Mouse (Mus musculus) splenic B cell, adult 2 months (primary cell): ENCODE data around the gene Hacd2.
A peak's percentile ranks its signal among the peaks of the same experiment; 100 is the strongest.

ENCODE experiments used
- DNase-seq: peaks from one replicate; pipeline ENCODE4 v3.0.0-alpha.2; 2011; ENCODE audit warnings: low read depth, low spot score
- H3K27me3 ChIP-seq: 2 replicates; pipeline ENCODE4 v1.6.1; 2012; ENCODE audit warnings: mild to moderate bottlenecking, low read length, moderate library complexity, mixed read lengths; ENCODE audit not compliant: control insufficient read depth, poor library complexity, insufficient read depth, severe bottlenecking
- H3K36me3 ChIP-seq: 2 replicates; pipeline ENCODE4 v1.6.1; 2012; ENCODE audit warnings: mild to moderate bottlenecking, low read length, moderate library complexity, mixed read lengths; ENCODE audit not compliant: control insufficient read depth, poor library complexity, insufficient read depth, severe bottlenecking

Gene Hacd2

GRCm38 (mm10) chr16:35146153-35146552, 123.9 kb downstream of the Hacd2 start:
- Histone ChIP-seq H3K27me3 (no peaks in the 10 kb centered on the region), H3K36me3 (no peaks in the 10 kb centered on the region)
- no peak for DNase-seq

GRCm38 (mm10) chr16:35153146-35153755, 131.0 kb downstream of the Hacd2 start:
- Histone ChIP-seq H3K27me3 (no peaks in the 10 kb centered on the region), H3K36me3 (no peaks in the 10 kb centered on the region)
- DNase-seq, result no peak

- no peak for DNase-seq
- Histone ChIP-seq H3K27me3 (no peaks in the 10 kb centered on the region), H3K36me3 (no peaks in the 10 kb centered on the region)
These were observed 132.0 kb downstream of the Hacd2 start for GRCm38 (mm10) chr16:35154245-35154640.

- no peaks in the 10 kb centered on the region for H3K36me3 ChIP-seq
- peak; percentile 9 for DNase-seq
These were observed 132.6 kb downstream of the Hacd2 start, which contains the start of gene Adcy5 for GRCm38 (mm10) chr16:35154641-35155390. TSS of gene Adcy5 (plus strand) at chr16:35154877.

GRCm38 (mm10) chr16:35155391-35156305, 133.4 kb downstream of the Hacd2 start:
- H3K27me3 ChIP-seq, result no peaks in the 10 kb centered on the region
- H3K36me3 ChIP-seq, result no peaks in the 10 kb centered on the region
- peak; percentile 14 for DNase-seq

More at GRCm38 (mm10) chr16:35154641-35155390, 132.6 kb downstream of the Hacd2 start, which contains the start of gene Adcy5:
- no peaks in the 10 kb centered on the region for H3K27me3 ChIP-seq

GRCm38 (mm10) chr16:35156306-35156695, 134.1 kb downstream of the Hacd2 start:
- DNase-seq, result peak; percentile 54

GRCm38 (mm10) chr16:35156832-35157231, 134.6 kb downstream of the Hacd2 start:
- no peaks in the 10 kb centered on the region for H3K36me3 ChIP-seq
- DNase-seq, result no peak

More at GRCm38 (mm10) chr16:35156306-35156695, 134.1 kb downstream of the Hacd2 start:
- Histone ChIP-seq H3K36me3 (no peaks in the 10 kb centered on the region), H3K27me3 (no peaks in the 10 kb centered on the region)

More at GRCm38 (mm10) chr16:35156832-35157231, 134.6 kb downstream of the Hacd2 start:
- H3K27me3 ChIP-seq, result no peaks in the 10 kb centered on the region
